Mouse (Mus musculus): Measurements from ENCODE around the gene Tyw3.

DNA sequence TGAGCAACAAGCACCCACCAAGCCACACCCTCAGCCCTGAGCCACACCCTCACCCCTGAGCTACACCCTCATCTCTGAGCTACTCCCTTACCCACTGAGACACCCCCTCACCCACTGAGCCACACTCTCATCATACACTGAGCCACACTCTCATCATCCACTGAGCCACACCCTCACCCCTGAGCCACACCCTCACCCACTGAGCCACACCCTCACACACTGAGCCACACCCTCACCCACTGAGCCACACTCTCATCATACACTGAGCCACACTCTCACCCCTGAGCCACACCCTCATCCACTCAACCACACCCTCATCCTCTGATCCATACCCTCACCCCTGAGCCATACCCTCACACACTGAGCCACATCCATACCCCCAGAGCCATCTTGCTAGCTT, 31.4 kb upstream of the Tyw3 start:
- TF ChIP-seq CTCF (IDR thresholded peaks at IDR 0.05; ENCODE audit: low read depth, low read length) (no peak), POLR2A (IDR thresholded peaks at IDR 0.05; ENCODE audit: insufficient read depth, low read length) (no peak)
